Mouse (Mus musculus) retina, embryonic 14.5 days (tissue): ENCODE measurements at regions not wholly inside any gene's neighbourhood (a gene's known extent, or its start where the extent isn't known, plus 50 kb on each side); places are given as distances from the start of the nearest gene placed in this dataset.
"Not testable (repeated sequence)": the region's sequence is repeated elsewhere in the genome, so short reads cannot be mapped to it uniquely, and the experiment has no call there.

ENCODE experiments used
- DNase-seq: peaks from one replicate; pipeline ENCODE4 v3.0.0-alpha.2; 2015; ENCODE audit warnings: low spot score

DNA sequence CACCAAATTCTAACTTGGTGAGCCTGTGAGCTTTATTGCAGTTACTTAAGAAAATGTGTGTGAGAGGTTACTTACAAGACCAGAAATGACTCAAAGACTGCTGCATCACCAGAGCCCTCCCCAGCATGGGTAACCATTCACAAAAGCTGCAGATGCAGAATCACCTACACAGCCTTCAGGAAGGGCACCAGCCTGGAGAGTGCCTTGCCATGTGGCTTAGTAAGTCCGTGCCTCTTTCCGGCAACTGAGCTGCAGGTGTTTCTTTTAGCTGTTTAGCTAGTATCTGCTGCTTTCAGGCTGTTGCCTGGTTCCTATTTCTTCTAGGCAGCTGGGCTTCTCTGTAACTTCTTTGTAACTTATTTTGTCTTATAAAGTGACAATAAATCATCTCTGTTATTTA is 213.2 kb upstream of the Stxbp6 start:
- no peak for DNase-seq

DNA sequence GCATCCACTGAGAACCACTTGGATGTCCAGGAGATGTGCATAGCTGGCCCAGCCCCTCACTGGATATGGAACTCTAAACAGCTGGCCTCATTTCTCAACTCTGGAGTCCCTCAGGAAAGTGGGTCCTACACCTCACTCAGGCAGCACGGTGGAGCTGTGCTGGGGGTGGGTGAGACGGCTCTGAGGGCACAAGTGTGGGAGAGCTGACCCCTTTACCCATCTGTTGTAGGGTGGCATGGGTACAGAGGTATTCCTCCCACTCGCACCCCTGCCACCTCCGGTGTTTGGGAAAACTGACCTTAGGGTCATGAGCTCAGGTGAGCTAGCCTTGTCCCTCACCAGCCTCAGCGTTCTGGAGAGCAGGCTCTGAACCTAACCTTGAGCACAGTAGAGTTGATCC is 181.8 kb upstream of the Stxbp6 start:
- no peak for DNase-seq

DNA sequence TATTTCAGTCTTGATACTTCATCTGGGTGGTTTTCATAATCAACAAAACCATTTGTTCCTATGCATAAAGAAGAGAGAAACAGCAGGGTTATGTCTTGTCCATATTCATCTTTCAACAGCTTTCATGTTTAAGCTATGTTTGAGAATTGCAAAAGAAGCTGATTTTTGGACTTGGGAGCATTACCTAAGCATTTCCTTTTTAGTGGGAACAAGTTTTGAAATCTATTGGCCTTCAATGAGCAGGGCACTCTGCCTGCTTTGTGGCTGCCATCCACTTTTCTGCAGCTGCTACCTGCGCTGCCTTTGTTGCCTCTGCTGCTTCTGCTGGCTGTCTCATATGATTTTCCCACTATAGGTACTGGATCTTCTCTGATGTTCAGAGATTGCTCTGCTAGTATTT is 136.6 kb upstream of the Stxbp6 start:
- no peak for DNase-seq

DNA sequence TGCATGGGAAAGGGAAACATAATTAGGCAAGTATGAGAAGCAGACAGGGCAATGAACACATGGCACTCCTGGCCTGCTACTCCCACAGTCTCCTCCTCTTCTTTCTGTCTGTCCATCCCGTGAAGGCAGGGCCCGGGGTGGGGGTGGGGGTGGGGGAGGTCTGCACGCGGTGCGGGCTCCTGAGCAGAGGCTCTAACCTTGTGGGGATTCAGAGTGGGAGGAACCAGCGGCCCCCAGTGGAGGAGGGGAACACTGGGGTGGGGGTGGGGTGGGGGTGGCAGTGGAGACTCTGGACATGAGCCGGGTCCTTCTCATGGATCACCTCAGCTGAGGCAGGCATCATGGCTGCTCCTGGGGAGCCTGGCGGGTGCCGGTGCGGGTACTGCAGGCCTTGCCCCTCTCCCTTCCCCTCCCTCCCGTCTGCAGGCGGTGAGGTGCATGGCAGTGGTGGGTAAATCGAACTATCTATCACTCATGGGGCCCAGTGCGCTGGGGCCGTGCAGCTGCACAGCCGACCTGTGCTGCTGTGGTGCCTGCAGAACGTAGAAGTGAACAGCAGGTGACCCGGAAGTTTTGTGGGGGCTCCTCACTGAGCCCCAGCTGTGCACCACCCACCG is 120.9 kb upstream of the Stxbp6 start:
- DNase-seq: no peak

DNA sequence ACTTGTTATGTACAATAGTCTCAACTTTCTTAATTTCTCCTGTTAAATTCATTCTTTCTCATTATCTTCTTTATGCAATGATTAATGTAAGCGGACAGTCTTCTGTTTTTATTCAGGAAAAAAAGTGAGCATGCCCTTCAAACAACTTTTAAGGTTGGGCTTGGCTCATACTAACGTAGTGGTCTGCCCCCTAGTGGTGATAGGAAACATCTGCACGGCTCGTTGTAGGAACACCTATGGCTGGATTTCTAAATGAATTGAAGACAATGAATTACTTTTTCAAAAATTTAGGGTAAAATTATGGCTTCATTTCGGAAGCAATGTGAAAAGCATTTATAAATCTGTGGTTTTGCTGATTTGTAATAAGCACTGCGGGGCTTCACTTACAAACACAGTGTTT is 112.6 kb upstream of the Stxbp6 start:
- peak; percentile 90 for DNase-seq

DNA sequence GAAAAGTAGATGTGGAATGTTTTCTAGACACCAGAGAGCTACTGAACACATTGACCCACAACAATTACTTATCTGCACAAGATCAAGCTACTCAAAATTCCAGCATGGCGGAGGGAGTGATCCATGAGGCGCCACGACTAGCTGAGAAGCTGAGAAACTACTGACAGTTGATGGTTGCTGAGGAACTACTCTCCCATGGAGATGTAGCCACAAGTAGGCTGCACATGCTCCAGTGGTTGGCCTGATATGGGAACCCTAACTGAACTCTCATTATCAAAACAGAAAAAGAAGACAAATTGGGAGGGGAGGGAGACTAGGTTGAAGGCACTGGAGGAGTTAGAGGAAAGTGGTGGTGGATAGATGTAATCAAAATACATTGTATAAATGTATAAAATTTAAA is 110.0 kb upstream of the Stxbp6 start:
- DNase-seq: no peak

DNA sequence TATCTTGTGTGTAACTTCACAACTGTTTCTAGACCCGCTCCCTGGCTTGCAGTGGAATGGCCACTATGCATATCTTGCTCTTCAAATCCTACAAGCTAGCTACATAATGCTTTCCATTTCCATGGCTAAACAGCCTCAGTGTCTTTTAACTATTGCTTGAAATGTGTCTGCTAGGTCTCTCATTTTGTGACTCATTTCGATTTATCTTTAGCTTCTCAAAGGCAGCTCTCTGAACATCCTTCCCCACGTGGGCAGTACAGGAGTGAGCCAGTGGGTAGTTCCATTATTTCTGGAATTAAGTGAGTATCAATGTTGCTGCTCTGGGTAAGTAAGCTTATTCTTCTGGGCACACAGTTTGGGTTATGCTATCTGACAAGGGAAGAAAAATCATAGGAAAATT is 102.9 kb upstream of the Stxbp6 start:
- no peak for DNase-seq

DNA sequence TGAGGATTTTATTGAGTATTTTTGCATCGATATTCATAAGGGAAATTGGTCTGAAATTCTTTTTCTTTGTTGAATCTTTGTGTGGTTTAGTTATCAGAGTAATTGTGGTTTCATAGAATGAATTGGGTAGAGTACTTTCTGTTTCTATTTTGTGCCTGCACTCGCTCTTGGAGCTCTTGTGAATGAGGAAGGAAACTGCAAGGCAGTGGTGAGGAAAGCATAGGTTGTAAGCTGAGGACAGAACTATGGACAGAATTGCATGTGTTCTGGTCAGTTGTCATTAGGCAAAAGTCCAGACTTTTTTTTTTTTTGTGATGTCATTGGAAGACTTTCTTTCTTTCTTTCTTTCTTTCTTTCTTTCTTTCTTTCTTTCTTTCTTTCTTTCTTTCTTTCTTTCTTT is 100.8 kb upstream of the Stxbp6 start:
- DNase-seq: not testable (repeated sequence)

DNA sequence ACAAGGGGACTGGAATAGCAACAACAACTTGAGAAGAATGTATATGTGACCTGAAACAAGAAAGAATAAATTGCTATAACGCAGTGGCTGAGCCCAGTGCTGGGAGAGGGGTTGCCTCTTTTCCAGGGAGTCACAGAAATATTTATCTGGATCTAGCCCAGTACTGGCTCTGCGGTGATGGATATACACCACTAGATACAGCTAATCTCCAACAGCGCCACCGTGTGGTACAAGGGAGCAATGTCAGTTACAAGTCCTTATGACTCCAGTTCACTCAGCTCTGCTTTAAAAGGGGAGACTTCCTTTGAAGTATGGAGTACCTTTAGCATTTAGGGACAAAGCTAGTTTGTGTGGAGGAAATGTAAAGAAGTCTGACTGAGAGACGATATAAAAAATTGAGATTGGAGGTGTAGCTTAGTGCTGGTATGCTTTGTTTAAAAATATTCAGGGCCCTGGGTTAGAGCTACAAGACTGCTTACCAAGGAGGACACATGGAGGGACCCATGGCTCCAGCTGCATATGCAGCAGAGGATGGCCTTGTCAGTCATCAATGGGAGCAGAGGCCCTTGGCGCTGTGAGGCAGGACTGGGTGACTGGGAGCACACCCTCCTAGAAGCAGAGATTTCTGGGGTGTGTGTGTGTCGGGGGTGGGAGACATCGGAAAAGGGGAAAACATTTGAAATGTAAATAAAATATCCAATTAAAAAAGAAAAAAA is 97.6 kb upstream of the Stxbp6 start:
- peak; percentile 87 for DNase-seq

DNA sequence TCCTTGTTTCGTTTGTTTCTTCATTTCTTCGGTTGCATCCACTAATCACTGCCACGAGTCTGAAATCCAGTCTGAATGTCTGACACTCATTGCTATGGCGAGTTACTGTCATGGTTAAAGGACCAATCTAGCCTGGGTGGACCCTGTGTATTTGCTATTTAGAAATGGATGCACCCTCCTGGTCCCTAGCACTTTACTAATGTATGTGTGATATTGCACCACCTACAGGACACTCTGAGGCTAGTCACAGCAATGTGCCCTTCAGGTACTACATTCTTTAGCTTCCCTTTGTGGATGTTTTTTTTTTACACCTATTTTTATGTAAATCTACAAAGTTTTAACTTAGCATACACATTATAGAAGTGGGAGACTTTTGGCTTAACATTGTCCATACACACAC is 87.5 kb upstream of the Stxbp6 start:
- DNase-seq: peak; percentile 50

DNA sequence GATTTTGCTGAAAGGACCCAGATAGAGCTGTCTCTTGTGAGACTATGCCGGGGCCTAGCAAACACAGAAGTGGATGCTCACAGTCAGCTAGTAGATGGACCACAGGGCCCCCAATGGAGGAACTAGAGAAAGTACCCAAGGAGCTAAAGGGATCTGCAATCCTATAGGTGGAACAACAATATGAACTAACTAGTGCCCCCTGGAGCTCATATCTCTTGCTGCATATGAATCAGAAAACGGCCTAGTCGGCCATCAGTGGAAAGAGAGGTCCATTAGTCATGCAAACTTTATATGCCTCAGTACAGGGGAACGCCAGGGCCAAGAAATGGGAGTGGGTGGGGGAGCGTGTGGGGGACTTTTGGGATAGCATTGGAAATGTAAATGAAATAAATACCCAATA is 87.1 kb upstream of the Stxbp6 start:
- not testable (repeated sequence) for DNase-seq

DNA sequence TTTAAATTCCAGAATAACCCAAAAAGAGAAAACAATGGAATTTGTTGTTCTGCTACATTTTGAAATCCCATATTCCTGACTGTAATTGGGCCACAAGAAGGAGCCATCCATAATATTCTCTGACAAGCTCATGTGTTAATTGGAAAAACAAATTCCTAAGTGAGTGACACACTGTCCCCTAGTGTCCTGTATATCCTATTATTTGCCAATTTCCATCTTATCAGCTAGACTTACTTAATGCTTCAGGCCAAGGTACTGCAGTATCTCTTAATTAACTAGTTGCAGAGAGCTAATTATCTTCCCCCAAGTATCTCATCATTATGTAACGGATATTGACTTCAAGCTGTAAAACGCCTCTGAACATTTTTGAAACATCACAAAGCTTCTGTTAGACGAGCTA is 84.5 kb upstream of the Stxbp6 start:
- DNase-seq: peak; percentile 18

DNA sequence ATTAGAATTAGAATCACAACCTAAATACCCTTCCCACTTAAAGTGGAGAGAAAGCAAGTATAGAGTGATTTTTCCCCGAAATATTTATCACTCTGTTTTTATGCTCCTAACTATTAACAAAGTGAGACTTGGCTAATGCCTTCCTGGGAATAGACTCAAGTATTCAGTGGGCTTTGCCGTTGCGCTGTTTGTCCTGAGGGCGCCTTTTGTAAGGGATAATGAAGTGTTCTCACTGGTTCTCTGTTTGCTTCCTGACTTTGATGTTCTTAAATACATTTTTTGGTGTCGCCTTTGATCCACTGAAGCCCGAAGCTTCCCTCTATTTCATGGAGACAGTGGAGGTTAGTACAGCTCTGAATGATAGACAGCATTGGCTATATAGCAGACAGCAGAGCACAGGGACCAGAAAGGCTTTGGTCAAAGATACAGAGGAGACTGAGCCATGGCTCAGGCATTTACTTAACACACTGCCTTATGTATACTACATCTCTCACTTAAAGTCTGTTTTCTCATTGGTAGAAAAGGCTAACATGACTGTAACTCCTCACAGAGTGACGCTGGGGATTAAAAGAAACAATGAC is 63.0 kb upstream of the Stxbp6 start:
- no peak for DNase-seq

DNA sequence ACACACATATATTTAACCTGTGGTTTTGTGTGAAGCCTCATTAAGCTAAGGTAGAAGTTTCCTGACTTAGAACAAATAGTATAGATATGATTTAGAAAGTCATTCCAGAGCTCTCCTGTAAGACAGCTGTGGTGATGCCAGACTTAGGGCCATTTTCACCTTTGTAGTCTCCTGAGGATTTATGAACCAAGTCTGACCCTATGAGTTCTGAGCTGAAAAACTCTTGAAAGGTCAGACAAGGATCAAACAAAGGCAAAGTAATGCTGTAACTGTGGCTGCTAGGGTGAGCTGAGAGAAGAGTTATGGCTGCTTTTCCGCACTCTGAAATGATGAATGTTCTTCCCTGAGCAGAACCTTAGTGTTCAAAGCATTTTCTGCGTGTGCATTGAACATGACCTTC is 58.9 kb upstream of the Stxbp6 start:
- DNase-seq: no peak

DNA sequence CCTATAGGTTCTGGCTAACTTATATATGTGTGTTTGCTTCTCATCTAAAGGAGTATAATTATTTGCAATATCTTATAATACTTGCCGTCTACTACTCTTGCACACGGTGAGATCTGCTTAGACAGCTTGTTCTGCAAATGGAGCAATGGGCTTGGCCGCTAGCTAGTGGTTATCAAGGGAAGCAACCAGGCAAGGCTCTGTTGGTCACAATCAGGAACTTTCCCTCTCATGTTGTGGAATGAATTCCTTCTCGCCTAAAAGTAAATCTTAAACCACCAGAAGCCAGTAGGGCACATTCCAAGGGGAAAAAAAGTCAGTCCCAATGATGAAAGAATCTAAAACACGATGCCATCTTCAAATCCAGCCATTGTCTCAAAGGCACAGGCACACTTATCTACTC is 56.6 kb upstream of the Stxbp6 start:
- no peak for DNase-seq

DNA sequence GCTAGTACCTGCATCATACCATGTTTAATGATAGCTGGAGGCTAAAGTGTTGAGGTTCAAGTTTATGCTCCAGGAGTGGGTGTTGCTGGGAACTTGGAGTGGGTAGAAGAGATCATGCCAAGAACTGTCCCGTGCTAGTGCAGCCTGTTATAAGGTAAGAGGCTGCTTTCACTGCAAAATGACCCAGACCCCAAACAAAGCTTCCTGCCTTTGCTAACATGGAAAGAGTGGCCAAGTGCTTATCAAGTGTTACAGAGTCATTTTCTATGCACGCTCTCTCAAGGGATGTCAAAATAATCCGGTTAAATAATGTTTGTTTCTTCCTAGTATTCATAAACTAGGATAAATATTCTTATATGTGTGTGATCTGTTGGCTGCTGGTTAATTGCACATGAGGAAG is 51.4 kb upstream of the Stxbp6 start:
- no peak for DNase-seq
